Mouse (Mus musculus) megakaryocyte, embryonic 14.5 days (primary cell): Measurements from ENCODE around the gene Treh.

ENCODE experiments used
- FLI1 ChIP-seq: IDR thresholded peaks from 2 replicates; pipeline ENCODE4 v1.6.1; 2012; ENCODE audit warnings: low read length, inconsistent platforms, mixed read lengths
- GATA1 ChIP-seq: IDR thresholded peaks from 3 replicates; pipeline ENCODE4 v1.6.1; 2012; ENCODE audit warnings: mixed read lengths, low read length, inconsistent platforms, borderline replicate concordance

DNA sequence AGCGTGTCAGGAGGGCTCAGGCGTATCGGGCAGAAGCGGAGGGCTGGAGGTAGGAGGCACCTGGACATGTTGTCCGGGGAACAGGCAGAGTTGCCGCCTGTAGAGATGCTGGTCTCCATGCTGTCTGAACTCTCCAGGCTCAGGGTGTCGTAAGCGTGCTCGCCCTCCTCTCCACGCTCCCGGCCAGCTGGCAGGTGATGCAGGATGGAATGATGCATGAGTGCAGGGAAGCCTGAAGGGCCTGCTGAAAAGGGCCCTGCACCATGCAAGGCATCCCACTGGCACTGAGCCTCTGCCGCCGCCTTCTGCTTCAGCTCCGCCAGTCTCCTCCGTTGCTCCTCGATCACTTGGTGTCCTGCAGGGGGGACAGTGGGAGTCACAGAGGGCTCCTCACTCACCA is 24.8 kb downstream of the Treh start:
- no peak for TF ChIP-seq FLI1
- no peak for TF ChIP-seq GATA1
